Mouse (Mus musculus) T-helper 17 cell (primary cell): ENCODE data around the gene Llcfc1.

Experiments used
- in situ Hi-C, 2 experiments: fragments of 300-600 bp; cut with MboI, MseI; formaldehyde crosslinking; loops; 1 replicate in 1 of 2; 2 replicates in 1 of 2; pipeline ENCODE4 v1.15.1; 2025; ENCODE audit warnings: high pct_unique_total_duplicates in 2 of 2

Gene Llcfc1

GRCm38 (mm10) chr6:41702928-41703327 is 18.7 kb downstream of the Llcfc1 start:
- in situ Hi-C loops = no loop called here

GRCm38 (mm10) chr6:41704123-41704522 is 19.9 kb downstream of the Llcfc1 start, which contains the start of gene Kel:
Gene Kel, minus strand, starts transcription at chr6:41704339.
- in situ Hi-C loops = no loop called here

GRCm38 (mm10) chr6:41706275-41706674 is 22.0 kb downstream of the Llcfc1 start:
- in situ Hi-C loops = no loop called here

- in situ Hi-C loops = loop anchor here in 1 of 2 experiments (10.0 kb wide), 1 partner anchor 275 kb away; no protein-coding TSS in a partner anchor
Measured at GRCm38 (mm10) chr6:41710281-41710680, 26.1 kb downstream of the Llcfc1 start.

GRCm38 (mm10) chr6:41721430-41721829 is 37.2 kb downstream of the Llcfc1 start:
- in situ Hi-C loops = no loop called here

- in situ Hi-C loops = no loop called here
Measured at GRCm38 (mm10) chr6:41727989-41728609, 43.9 kb downstream of the Llcfc1 start.

GRCm38 (mm10) chr6:41734719-41735470 is 50.7 kb downstream of the Llcfc1 start:
- in situ Hi-C loops = no loop called here
